ENCODE assay signal across 21 mouse cellular contexts in the genomic region with DNA sequence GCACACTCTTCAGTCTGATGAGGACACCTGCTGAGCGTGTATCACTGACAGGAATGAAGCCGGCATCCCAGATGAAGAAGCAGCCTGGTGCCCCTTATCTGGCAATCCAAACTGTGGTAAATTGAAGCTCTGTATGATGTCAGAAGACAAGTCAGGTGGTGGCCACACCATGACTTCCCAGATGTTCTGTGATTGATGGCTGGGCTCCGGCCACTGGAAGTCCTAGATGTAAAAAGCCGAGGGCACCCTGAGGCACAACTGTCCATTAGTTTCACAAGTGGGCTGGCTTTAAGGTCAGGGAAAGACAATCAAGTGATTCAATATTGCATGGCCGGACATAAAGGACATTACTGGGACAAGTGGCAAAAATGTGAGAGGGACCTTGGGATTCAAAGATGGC.
DNase-seq lines count a peak whose midpoint lies in the region; ATAC-seq and TF ChIP-seq lines count a peak whose summit lies in the region.
"Had no signal": no experiment of that assay in that cellular context is flagged by ENCODE, and none has a peak within 500 bp of the region (broad histone marks: within the 10 kb centered on the region; RNA-seq: fewer than 3 reads in every experiment).

No protein-coding gene starts in this region.

- H3K36me3 ChIP-seq in hindbrain, embryonic 10.5 days, result no peaks in the 10 kb centered on the region
- H3K36me3 ChIP-seq in hindbrain, embryonic 11.5 days (ENCODE audit: control insufficient read depth, insufficient read depth, low read length), result no peaks in the 10 kb centered on the region
- no peaks in the 10 kb centered on the region for H3K36me3 ChIP-seq in lung, postnatal 0 days (ENCODE audit: insufficient read depth, low read length)
- H3K36me3 ChIP-seq: embryonic facial prominence, embryonic 13.5 days; forebrain, embryonic 10.5 days; hindbrain, embryonic 15.5 days; limb, embryonic 13.5 days had no signal

- DNase-seq in hindbrain, embryonic 10.5 days (ENCODE audit: low spot score), result no peak
- no peak for DNase-seq in hindbrain, embryonic 11.5 days (ENCODE audit: low spot score)
- DNase-seq in lung, postnatal 0 days (ENCODE audit: low spot score), result peak; percentile 45
- no peak for DNase-seq in lung, adult 18-20 months
- peak; percentile 39 for DNase-seq in embryo, embryonic 10.5 days (ENCODE audit: low spot score)
- DNase-seq in mesoderm, embryonic 11.5 days (ENCODE audit: low read depth, low spot score), result peak; percentile 60
- DNase-seq: B cell, adult 2 months; cerebellum, adult 18-20 months; cerebellum, postnatal 14 days; midbrain, embryonic 14.5 days had no signal

- H3K4me3 ChIP-seq in hindbrain, embryonic 10.5 days, result no peak overlapping the region
- H3K4me3 ChIP-seq in hindbrain, embryonic 11.5 days (ENCODE audit: low read depth, low read length), result no peak overlapping the region
- no peak overlapping the region for H3K4me3 ChIP-seq in lung, postnatal 0 days (ENCODE audit: low read depth, low read length)
- H3K4me3 ChIP-seq: embryonic facial prominence, embryonic 13.5 days; forebrain, embryonic 10.5 days; hindbrain, embryonic 15.5 days; layer of hippocampus, adult 2 months; limb, embryonic 13.5 days had no signal

- WGBS in hindbrain, embryonic 10.5 days, result 54% methylated on average over 5 of the region's 5 CpGs
- 50% methylated on average over 5 of the region's 5 CpGs for WGBS in hindbrain, embryonic 11.5 days
- 78% methylated on average over 5 of the region's 5 CpGs for WGBS in lung, postnatal 0 days

- TF ChIP-seq CTCF in lung, postnatal 0 days (IDR thresholded peaks at IDR 0.05), result no peak

- peaks cover 3% of the 10 kb centered on the region for H3K9me3 ChIP-seq in hindbrain, embryonic 10.5 days
- H3K9me3 ChIP-seq in hindbrain, embryonic 11.5 days (ENCODE audit: control insufficient read depth, low read length), result no peaks in the 10 kb centered on the region
- no peaks in the 10 kb centered on the region for H3K9me3 ChIP-seq in lung, postnatal 0 days (ENCODE audit: low read length)
- H3K9me3 ChIP-seq: hindbrain, embryonic 15.5 days had no signal

- ATAC-seq in hindbrain, embryonic 11.5 days (ENCODE audit: low FRiP score), result no peak
- no peak for ATAC-seq in lung, postnatal 0 days
- ATAC-seq: activated CD4-positive, CD25-positive, alpha-beta regulatory T cell, adult 4 months; forebrain, embryonic 16.5 days; inflammation-experienced regulatory T-cells, adult 6 months had no signal

- peaks cover 45% of the 10 kb centered on the region for H3K4me1 ChIP-seq in hindbrain, embryonic 10.5 days (replicated peaks)
- H3K4me1 ChIP-seq in hindbrain, embryonic 11.5 days (replicated peaks; ENCODE audit: control insufficient read depth, insufficient read depth, low read length), result peaks cover 2% of the 10 kb centered on the region
- peaks cover 15% of the 10 kb centered on the region; the same call in 1 of the 2 replicates for H3K4me1 ChIP-seq in lung, postnatal 0 days (ENCODE audit: insufficient read depth, low read depth, low read length)

- no peak for TF ChIP-seq EP300 in lung, postnatal 0 days (IDR thresholded peaks at IDR 0.05)

- H3K27ac ChIP-seq in hindbrain, embryonic 10.5 days, result peak overlapping the region; percentile 64
- H3K27ac ChIP-seq in hindbrain, embryonic 11.5 days (ENCODE audit: low read depth, low read length), result no peak overlapping the region
- H3K27ac ChIP-seq in lung, postnatal 0 days (ENCODE audit: low read length), result no peak overlapping the region
- H3K27ac ChIP-seq: embryonic facial prominence, embryonic 13.5 days; hindbrain, embryonic 15.5 days; layer of hippocampus, adult 2 months; limb, embryonic 13.5 days; liver, embryonic 14.5 days; macrophage had no signal

- no peak overlapping the region for H3K9ac ChIP-seq in hindbrain, embryonic 11.5 days (ENCODE audit: low read depth, low read length)
- no peak overlapping the region for H3K9ac ChIP-seq in lung, postnatal 0 days (replicated peaks; ENCODE audit: low read depth)
- H3K9ac ChIP-seq: embryonic facial prominence, embryonic 13.5 days; hindbrain, embryonic 15.5 days; limb, embryonic 13.5 days; liver, embryonic 14.5 days had no signal

- H3K27me3 ChIP-seq in hindbrain, embryonic 10.5 days (ENCODE audit: insufficient read depth, poor library complexity, severe bottlenecking), result no peaks in the 10 kb centered on the region
- H3K27me3 ChIP-seq in hindbrain, embryonic 11.5 days (ENCODE audit: control insufficient read depth, insufficient read depth, low read length), result no peaks in the 10 kb centered on the region
- H3K27me3 ChIP-seq in lung, postnatal 0 days (replicated peaks; ENCODE audit: insufficient read depth, low read length), result no peaks in the 10 kb centered on the region
- H3K27me3 ChIP-seq: embryonic facial prominence, embryonic 13.5 days; hindbrain, embryonic 15.5 days; limb, embryonic 13.5 days had no signal

- H3K4me2 ChIP-seq in hindbrain, embryonic 11.5 days (replicated peaks; ENCODE audit: low read depth, low read length), result no peak overlapping the region
- H3K4me2 ChIP-seq in lung, postnatal 0 days (replicated peaks; ENCODE audit: low read depth, low read length), result no peak overlapping the region
- H3K4me2 ChIP-seq: embryonic facial prominence, embryonic 13.5 days; heart, embryonic 11.5 days; hindbrain, embryonic 15.5 days; limb, embryonic 13.5 days had no signal

Comparison
In these comparisons a context has a peak if more than half of its experiments do, and no peak if none do; other contexts are left out.
1. DNase-seq: peak in lung, postnatal 0 days (single experiment), embryo, embryonic 10.5 days (single experiment) and mesoderm, embryonic 11.5 days (single experiment); none in hindbrain, embryonic 10.5 days (single experiment), hindbrain, embryonic 11.5 days (single experiment) and lung, adult 18-20 months (0 of 2).